9 mouse cellular contexts compared by ENCODE assay signal in the genomic region with DNA sequence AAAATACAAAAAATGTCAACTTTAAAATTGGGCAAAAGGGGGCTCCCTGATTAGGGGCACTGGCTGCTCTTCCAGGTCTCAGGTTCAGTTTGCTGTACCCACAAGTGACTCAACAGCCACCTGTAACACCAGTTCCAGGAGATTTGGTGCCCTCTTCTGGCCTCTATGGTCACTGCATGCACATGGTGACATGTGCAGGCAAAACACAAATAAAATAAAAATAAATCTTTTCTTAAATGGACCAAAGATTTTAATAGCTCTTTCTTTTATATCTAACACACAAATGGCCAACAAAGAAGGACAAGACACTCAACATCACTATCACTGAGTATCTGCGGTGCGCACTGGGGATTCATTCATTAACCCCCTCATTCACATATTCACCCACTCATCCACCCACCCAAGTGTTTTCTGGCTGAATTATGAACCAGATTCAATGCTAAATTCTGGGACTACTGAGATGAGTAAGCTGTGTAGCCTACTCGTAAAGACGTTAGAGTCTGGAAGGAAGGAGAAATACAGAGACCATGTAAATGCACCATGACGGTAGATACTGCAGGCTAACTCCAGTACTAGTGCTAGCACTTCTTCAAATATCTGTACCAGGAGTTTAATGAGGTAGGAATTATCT. TPM values are rescaled to one million over a fixed set of nuclear protein-coding genes. Genes with fewer than 3 reads are reported as not detected.
A peak's percentile ranks its signal among the peaks of the same experiment; 100 is the strongest.
DNase-seq lines count a peak whose midpoint lies in the region; ATAC-seq and TF ChIP-seq lines count a peak whose summit lies in the region.
"Had no signal": no experiment of that assay in that cellular context is flagged by ENCODE, and none has a peak within 500 bp of the region (broad histone marks: within the 10 kb centered on the region; RNA-seq: fewer than 3 reads in every experiment).

No protein-coding gene starts in this region.

- DNase-seq in hindbrain, embryonic 11.5 days (ENCODE audit: low spot score), result peak; percentile 75
- DNase-seq in adrenal gland, postnatal 36 days, result peak; percentile 44 to 64
- peak; percentile 68 for DNase-seq in limb, embryonic 10.5 days (ENCODE audit: low spot score)
- peak; percentile 36 for DNase-seq in retina, postnatal 7 days (ENCODE audit: low read depth, low spot score)
- DNase-seq in gastrocnemius, adult 8-10 months (ENCODE audit: low spot score in 2 of 2), result no peak

- H3K4me2 ChIP-seq in hindbrain, embryonic 11.5 days (replicated peaks; ENCODE audit: low read depth, low read length), result no peak overlapping the region
- no peak overlapping the region for H3K4me2 ChIP-seq in hindbrain, embryonic 12.5 days (replicated peaks)
- H3K4me2 ChIP-seq: embryonic facial prominence, embryonic 15.5 days had no signal

- no peaks in the 10 kb centered on the region for H3K36me3 ChIP-seq in hindbrain, embryonic 11.5 days (ENCODE audit: control insufficient read depth, insufficient read depth, low read length)
- 0 out of 2 replicates have a peak, but pooled peaks cover 5% of the 10 kb centered on the region for H3K36me3 ChIP-seq in hindbrain, embryonic 12.5 days
- H3K36me3 ChIP-seq in E14TG2a.4 (ENCODE audit: insufficient read depth, low read length), result peaks cover 22% of the 10 kb centered on the region
- peaks cover 26% of the 10 kb centered on the region for H3K36me3 ChIP-seq in limb, embryonic 10.5 days
- H3K36me3 ChIP-seq: embryonic facial prominence, embryonic 15.5 days had no signal

- no peaks in the 10 kb centered on the region for H3K27me3 ChIP-seq in hindbrain, embryonic 11.5 days (ENCODE audit: control insufficient read depth, insufficient read depth, low read length)
- no peaks in the 10 kb centered on the region for H3K27me3 ChIP-seq in hindbrain, embryonic 12.5 days
- peaks cover 16% of the 10 kb centered on the region for H3K27me3 ChIP-seq in E14TG2a.4 (ENCODE audit: insufficient read depth, low read length)
- H3K27me3 ChIP-seq in limb, embryonic 10.5 days (ENCODE audit: low read depth, poor library complexity, severe bottlenecking), result no peaks in the 10 kb centered on the region
- H3K27me3 ChIP-seq: embryonic facial prominence, embryonic 15.5 days had no signal

- no peaks in the 10 kb centered on the region for H3K9me3 ChIP-seq in hindbrain, embryonic 11.5 days (ENCODE audit: control insufficient read depth, low read length)
- no peaks in the 10 kb centered on the region for H3K9me3 ChIP-seq in hindbrain, embryonic 12.5 days (replicated peaks)
- H3K9me3 ChIP-seq in E14TG2a.4 (ENCODE audit: low read length), result no peaks in the 10 kb centered on the region
- no peaks in the 10 kb centered on the region for H3K9me3 ChIP-seq in limb, embryonic 10.5 days (replicated peaks)
- H3K9me3 ChIP-seq: embryonic facial prominence, embryonic 15.5 days had no signal

- 97% methylated on average over 5 of the region's 5 CpGs for WGBS in hindbrain, embryonic 11.5 days
- WGBS in hindbrain, embryonic 12.5 days, result 89% methylated on average over 5 of the region's 5 CpGs
- WGBS in limb, embryonic 10.5 days, result 92% methylated on average over 5 of the region's 5 CpGs

- H3K4me1 ChIP-seq in hindbrain, embryonic 11.5 days (replicated peaks; ENCODE audit: control insufficient read depth, insufficient read depth, low read length), result peaks cover 4% of the 10 kb centered on the region; the same call in 1 of the 2 replicates
- H3K4me1 ChIP-seq in hindbrain, embryonic 12.5 days, result peaks cover 28% of the 10 kb centered on the region
- H3K4me1 ChIP-seq in E14TG2a.4 (replicated peaks; ENCODE audit: low read depth, low read length), result peaks cover 72% of the 10 kb centered on the region
- H3K4me1 ChIP-seq in limb, embryonic 10.5 days, result peaks cover 26% of the 10 kb centered on the region

- H3K4me3 ChIP-seq in hindbrain, embryonic 11.5 days (ENCODE audit: low read depth, low read length), result no peak overlapping the region
- no peak overlapping the region for H3K4me3 ChIP-seq in hindbrain, embryonic 12.5 days
- no peak overlapping the region for H3K4me3 ChIP-seq in E14TG2a.4 (replicated peaks; ENCODE audit: low read length)
- H3K4me3 ChIP-seq in limb, embryonic 10.5 days, result no peak overlapping the region
- H3K4me3 ChIP-seq: embryonic facial prominence, embryonic 15.5 days had no signal

- H3K9ac ChIP-seq in hindbrain, embryonic 11.5 days (ENCODE audit: low read depth, low read length), result no peak overlapping the region
- no peak overlapping the region for H3K9ac ChIP-seq in hindbrain, embryonic 12.5 days
- H3K9ac ChIP-seq: embryonic facial prominence, embryonic 15.5 days had no signal

- peak; percentile 92 for TF ChIP-seq CTCF in E14TG2a.4 (conservative IDR thresholded peaks at IDR 0.05; ENCODE audit: low read length)

- no peak overlapping the region for H3K27ac ChIP-seq in hindbrain, embryonic 11.5 days (ENCODE audit: low read depth, low read length)
- no peak overlapping the region for H3K27ac ChIP-seq in hindbrain, embryonic 12.5 days
- no peak overlapping the region for H3K27ac ChIP-seq in limb, embryonic 10.5 days
- H3K27ac ChIP-seq: embryonic facial prominence, embryonic 15.5 days had no signal

- no peak for ATAC-seq in hindbrain, embryonic 11.5 days (ENCODE audit: low FRiP score)
- no peak for ATAC-seq in hindbrain, embryonic 12.5 days (ENCODE audit: low FRiP score)
- ATAC-seq in frontal cortex, adult (ENCODE audit: low TSS enrichment), result peak; percentile 67; the same call in 1 of the 2 replicates

RNA-seq across cellular contexts. Expression of a gene that starts 44.3 kb away (rescaled TPM):
- 56.8 and 61.5 TPM in 2 replicates for polyA plus RNA-seq in hindbrain, embryonic 11.5 days (2014; fragmentation: Nextera tagmentation; extraction: Ambion mirVana)
- polyA plus RNA-seq in hindbrain, embryonic 12.5 days (2016; fragmentation: Nextera tagmentation; extraction: Ambion mirVana), result 49.9 and 50.7 TPM in 2 replicates
- 10 to 100 TPM; 22.8 to 28.5 TPM for total RNA-seq in adrenal gland, postnatal 36 days (2021)
- 42.4 and 49.4 TPM in 2 replicates for polyA plus RNA-seq in limb, embryonic 10.5 days (2016; fragmentation: Nextera tagmentation; extraction: Ambion mirVana)
- total RNA-seq in gastrocnemius, adult 8-10 months (2022), result 10 to 100 TPM; 19.5 to 28.2 (median 20.1) TPM

Comparison
In these comparisons a context has a peak if more than half of its experiments do, and no peak if none do; other contexts are left out.
1. DNase-seq: peak in hindbrain, embryonic 11.5 days (single experiment), adrenal gland, postnatal 36 days (2 of 2), limb, embryonic 10.5 days (single experiment) and retina, postnatal 7 days (single experiment); none in gastrocnemius, adult 8-10 months (0 of 2).